Mouse (Mus musculus) stomach, postnatal 0 days (tissue): Measurements from ENCODE around the gene Dnah11.

Source experiments
- CTCF ChIP-seq: IDR thresholded peaks from 2 replicates; pipeline ENCODE4 v1.5.1; 2016; ENCODE audit warnings: antibody characterized with exemption, low read depth, mild to moderate bottlenecking, moderate library complexity
- EP300 ChIP-seq: optimal IDR thresholded peaks from 2 replicates; pipeline ENCODE3; 2016; ENCODE audit warnings: antibody characterized with exemption

GRCm38 (mm10) chr12:118062343-118062742 is 136.5 kb downstream of the Dnah11 start:
- TF ChIP-seq EP300 (no peak), CTCF (no peak)
